Mouse (Mus musculus) embryonic facial prominence, embryonic 12.5 days (tissue): ENCODE data around the gene Fabp2. TPM values are rescaled to one million over a fixed set of nuclear protein-coding genes. Genes with fewer than 3 reads are reported as not detected.
A peak's percentile ranks its signal among the peaks of the same experiment; 100 is the strongest.
"Not testable (repeated sequence)": the region's sequence is repeated elsewhere in the genome, so short reads cannot be mapped to it uniquely, and the experiment has no call there.

ENCODE experiments used
- ATAC-seq: fragments of 200-750 bp; cut with Nextera tagmentation; 2 replicates; pipeline ENCODE4 v1.8.0; 2017; ENCODE audit not compliant: insufficient number of reproducible peaks, insufficient read depth, low FRiP score, low TSS enrichment
- H3K27ac ChIP-seq: fragments of 300-500 bp; sonication (generic); 2 replicates; pipeline ENCODE4 v1.5.1; 2016; ENCODE audit warnings: mild to moderate bottlenecking
- H3K27me3 ChIP-seq: fragments of 300-500 bp; sonication (generic); 2 replicates; pipeline ENCODE4 v1.6.1; 2016; ENCODE audit warnings: mild to moderate bottlenecking, moderate library complexity
- H3K36me3 ChIP-seq: fragments of 300-500 bp; sonication (generic); 2 replicates; pipeline ENCODE4 v1.6.1; 2016; ENCODE audit warnings: mild to moderate bottlenecking
- H3K4me1 ChIP-seq: fragments of 300-500 bp; sonication (generic); 2 replicates; pipeline ENCODE4 v1.6.1; 2016
- H3K4me2 ChIP-seq: fragments of 300-500 bp; sonication (generic); replicated peaks from 2 replicates; pipeline ENCODE4 v1.6.1; 2016; ENCODE audit warnings: mild to moderate bottlenecking, moderate library complexity
- H3K4me3 ChIP-seq: fragments of 300-500 bp; sonication (generic); 2 replicates; pipeline ENCODE4 v1.5.1; 2016; ENCODE audit warnings: mild to moderate bottlenecking
- H3K9ac ChIP-seq: fragments of 300-500 bp; sonication (generic); 2 replicates; pipeline ENCODE4 v1.6.1; 2016; ENCODE audit warnings: mild to moderate bottlenecking, moderate library complexity
- H3K9me3 ChIP-seq: fragments of 300-500 bp; sonication (generic); 2 replicates; pipeline ENCODE4 v1.6.1; 2016; ENCODE audit warnings: mild to moderate bottlenecking, moderate library complexity
- WGBS: fragments of 180-500 bp; shearing (Covaris S2); methylation state at CpG from one replicate; pipeline ENCODE4 v1.1.7; 2016; 5-methylcytosine and 5-hydroxymethylcytosine counted together
- polyA plus RNA-seq: library from polyadenylated mRNA; unstranded; fragments of >200 nt; fragmentation: Nextera tagmentation; extraction: Ambion mirVana; gene quantifications from 2 replicates; pipeline ENCODE4 v1.2.1, GENCODE M21; 2016

The Fabp2 gene
- polyA plus RNA-seq, 1 experiment from 2014 or later: not detected

- 0 out of 2 replicates have a peak, but pooled peaks cover 7% of the 10 kb centered on the region for H3K36me3 ChIP-seq
- no peaks in the 10 kb centered on the region for H3K9me3 ChIP-seq
- H3K9ac ChIP-seq: no peak overlapping the region
- no peak overlapping the region for H3K4me3 ChIP-seq
- H3K4me1 ChIP-seq: peaks cover 13% of the 10 kb centered on the region
- H3K27me3 ChIP-seq: no peaks in the 10 kb centered on the region
- H3K4me2 ChIP-seq: no peak overlapping the region
- no peak overlapping the region for H3K27ac ChIP-seq
- WGBS: 71% methylated on average over 8 of the region's 8 CpGs
- ATAC-seq: no peak
Measured at GRCm38 (mm10) chr3:122921676-122922527, 27.0 kb downstream of the Fabp2 start.

- Histone ChIP-seq H3K9ac (no peak overlapping the region), H3K9me3 (no peaks in the 10 kb centered on the region), H3K27ac (no peak overlapping the region), H3K27me3 (no peaks in the 10 kb centered on the region), H3K4me2 (peak overlapping the region; percentile 64; the same call in 1 of the 2 replicates), H3K36me3 (0 out of 2 replicates have a peak, but pooled peaks cover 7% of the 10 kb centered on the region), H3K4me1 (peaks cover 13% of the 10 kb centered on the region), H3K4me3 (peak overlapping the region; percentile 57; the same call in 1 of the 2 replicates)
- WGBS: 66% methylated on average over 7 of the region's 7 CpGs
- no peak for ATAC-seq
Measured at GRCm38 (mm10) chr3:122923147-122923546, 28.3 kb downstream of the Fabp2 start.

- Histone ChIP-seq H3K9ac (peak within 1 kb of the TSS; percentile 68), H3K4me2 (peak within 1 kb of the TSS; percentile 64), H3K27me3 (no peaks in the 10 kb centered on the region), H3K4me1 (peaks cover 13% of the 10 kb centered on the region), H3K27ac (peak within 1 kb of the TSS; percentile 72), H3K36me3 (0 out of 2 replicates have a peak, but pooled peaks cover 7% of the 10 kb centered on the region), H3K4me3 (peak within 1 kb of the TSS; percentile 57), H3K9me3 (no peaks in the 10 kb centered on the region)
- peak; percentile 97 for ATAC-seq
- WGBS: under 1% methylated on average over 66 of the region's 68 CpGs
Measured at GRCm38 (mm10) chr3:122924009-122924914, 29.4 kb downstream of the Fabp2 start, which contains the start of gene 1810037I17Rik. 1810037I17Rik (plus strand) TSS chr3:122924203.

GRCm38 (mm10) chr3:122929723-122930122, 34.9 kb downstream of the Fabp2 start:
- no peaks in the 10 kb centered on the region for H3K9me3 ChIP-seq
- H3K4me1 ChIP-seq: peaks cover 9% of the 10 kb centered on the region; the same call in 1 of the 2 replicates
- H3K4me2 ChIP-seq: no peak overlapping the region
- no peak overlapping the region for H3K4me3 ChIP-seq
- WGBS: 88% methylated on average over 6 of the region's 6 CpGs
- no peak overlapping the region for H3K9ac ChIP-seq
- no peaks in the 10 kb centered on the region for H3K27me3 ChIP-seq
- H3K27ac ChIP-seq: no peak overlapping the region
- peaks cover 10% of the 10 kb centered on the region; the same call in 1 of the 2 replicates for H3K36me3 ChIP-seq
- ATAC-seq: no peak

GRCm38 (mm10) chr3:122932466-122932865, 37.6 kb downstream of the Fabp2 start:
- ATAC-seq: no peak
- 79% methylated on average over 1 of the region's 1 CpGs for WGBS
- H3K27ac ChIP-seq: no peak overlapping the region
- peaks cover 2% of the 10 kb centered on the region; the same call in 1 of the 2 replicates for H3K36me3 ChIP-seq
- no peaks in the 10 kb centered on the region for H3K4me1 ChIP-seq
- H3K4me3 ChIP-seq: no peak overlapping the region
- no peak overlapping the region for H3K9ac ChIP-seq
- no peak overlapping the region for H3K4me2 ChIP-seq
- H3K9me3 ChIP-seq: no peaks in the 10 kb centered on the region
- no peaks in the 10 kb centered on the region for H3K27me3 ChIP-seq

- H3K9ac ChIP-seq, H3K4me3 ChIP-seq, H3K4me2 ChIP-seq, H3K27ac ChIP-seq, H3K36me3 ChIP-seq, H3K9me3 ChIP-seq, H3K27me3 ChIP-seq, H3K4me1 ChIP-seq, ATAC-seq: not testable (repeated sequence)
- 80% methylated on average over 13 of the region's 13 CpGs for WGBS
Measured at GRCm38 (mm10) chr3:122937176-122937575, 42.3 kb downstream of the Fabp2 start.

GRCm38 (mm10) chr3:122939215-122939614, 44.3 kb downstream of the Fabp2 start:
- ATAC-seq: no peak
- Histone ChIP-seq H3K27ac (no peak overlapping the region), H3K36me3 (no peaks in the 10 kb centered on the region), H3K4me2 (no peak overlapping the region), H3K4me1 (no peaks in the 10 kb centered on the region), H3K4me3 (no peak overlapping the region), H3K27me3 (no peaks in the 10 kb centered on the region), H3K9me3 (no peaks in the 10 kb centered on the region), H3K9ac (no peak overlapping the region)
- 76% methylated on average over 2 of the region's 2 CpGs for WGBS

GRCm38 (mm10) chr3:122943387-122943890, 48.6 kb downstream of the Fabp2 start:
- 79% methylated on average over 6 of the region's 6 CpGs for WGBS
- Histone ChIP-seq H3K36me3 (no peaks in the 10 kb centered on the region), H3K27me3 (no peaks in the 10 kb centered on the region), H3K9ac (no peak overlapping the region), H3K27ac (no peak overlapping the region), H3K4me3 (no peak overlapping the region), H3K9me3 (no peaks in the 10 kb centered on the region), H3K4me1 (no peaks in the 10 kb centered on the region), H3K4me2 (no peak overlapping the region)
- no peak for ATAC-seq

Other genes with a start within 250 kb of the Fabp2 start
- 5.2 and 5.6 TPM in 2 replicates for gene Pde5a, start 166.1 kb upstream of the Fabp2 start, polyA plus RNA-seq
- not detected in 2 replicates for gene Gm10959, start 24.3 kb downstream of the Fabp2 start, polyA plus RNA-seq
- gene 1810037I17Rik, start 29.1 kb downstream of the Fabp2 start, polyA plus RNA-seq: 80.7 and 82.6 TPM in 2 replicates
- gene Usp53, start 89.4 kb downstream of the Fabp2 start, polyA plus RNA-seq: 5.1 and 8.5 TPM in 2 replicates
- gene Myoz2, start 139.9 kb downstream of the Fabp2 start, polyA plus RNA-seq: 3.3 and 4.1 TPM in 2 replicates